Mouse (Mus musculus): ENCODE measurements around the gene Tulp1. TPM values are rescaled to one million over a fixed set of nuclear protein-coding genes. Genes with fewer than 3 reads are reported as not detected.

Gene Tulp1
- polyA plus RNA-seq, 1 experiment from 2014 or later: 1.4 TPM

DNA sequence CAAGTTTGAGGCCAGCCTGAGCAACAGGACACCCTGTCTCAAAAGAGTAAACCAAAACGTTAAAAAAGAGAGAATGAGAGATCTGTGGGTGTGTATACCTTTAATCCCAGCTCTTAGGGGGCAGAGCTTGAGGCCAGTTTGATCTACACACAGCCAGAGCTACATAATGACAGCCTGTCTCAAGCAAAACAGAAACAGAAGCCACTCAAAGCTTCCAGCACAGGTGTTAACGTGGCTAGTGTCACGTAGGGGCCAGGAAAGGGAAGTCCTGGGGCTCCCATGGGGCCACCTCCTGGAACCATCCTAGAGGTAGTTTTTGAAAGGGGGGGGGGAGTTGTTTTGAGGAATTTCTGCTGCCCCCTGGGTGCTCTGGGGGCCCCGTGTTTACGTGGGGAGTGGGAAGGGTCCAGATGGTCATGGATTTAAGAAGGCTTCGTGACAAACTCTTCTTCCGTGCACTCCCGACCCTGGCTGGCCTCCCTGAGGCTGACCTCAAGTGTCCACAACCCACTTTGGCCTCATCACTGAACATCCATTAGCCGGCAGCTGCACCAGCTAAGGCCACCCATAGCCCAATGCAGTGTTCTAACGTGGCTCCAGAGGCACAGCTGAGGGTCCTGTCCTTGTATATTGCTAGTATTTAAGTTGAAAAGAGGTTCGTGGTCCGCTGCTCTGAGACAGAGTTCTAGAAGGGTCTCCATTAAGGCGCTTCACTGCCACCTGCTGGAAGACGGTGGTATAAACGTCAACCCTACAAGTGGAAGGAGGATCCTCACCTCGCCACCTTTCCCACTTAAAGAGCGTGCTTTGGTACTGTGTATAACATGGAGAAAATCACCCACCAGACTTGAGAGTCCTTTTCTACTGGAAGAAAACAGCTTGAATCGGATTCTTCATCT is 56.5 kb downstream of the Tulp1 start:
- Histone ChIP-seq H3K27ac (ENCODE audit: low read depth, low read length) (no peak overlapping the region), H3K4me2 (replicated peaks; ENCODE audit: low read depth) (peak overlapping the region; percentile 45), H3K36me3 (ENCODE audit: control insufficient read depth, insufficient read depth) (no peaks in the 10 kb centered on the region; the same call in 1 of the 2 replicates), H3K4me3 (ENCODE audit: low read depth, low read length) (no peak overlapping the region), H3K9me3 (ENCODE audit: control insufficient read depth) (no peaks in the 10 kb centered on the region), H3K27me3 (replicated peaks; ENCODE audit: control insufficient read depth, insufficient read depth, low read length) (no peaks in the 10 kb centered on the region), H3K9ac (ENCODE audit: low read depth, low read length) (no peak overlapping the region), H3K4me1 (replicated peaks; ENCODE audit: control insufficient read depth, insufficient read depth, low read length) (no peaks in the 10 kb centered on the region; the same call in 1 of the 2 replicates)
- TF ChIP-seq CTCF (IDR thresholded peaks at IDR 0.05; ENCODE audit: low read depth): peak; percentile 96
- ATAC-seq: no peak
- WGBS: 15% methylated on average over 18 of the region's 18 CpGs

DNA sequence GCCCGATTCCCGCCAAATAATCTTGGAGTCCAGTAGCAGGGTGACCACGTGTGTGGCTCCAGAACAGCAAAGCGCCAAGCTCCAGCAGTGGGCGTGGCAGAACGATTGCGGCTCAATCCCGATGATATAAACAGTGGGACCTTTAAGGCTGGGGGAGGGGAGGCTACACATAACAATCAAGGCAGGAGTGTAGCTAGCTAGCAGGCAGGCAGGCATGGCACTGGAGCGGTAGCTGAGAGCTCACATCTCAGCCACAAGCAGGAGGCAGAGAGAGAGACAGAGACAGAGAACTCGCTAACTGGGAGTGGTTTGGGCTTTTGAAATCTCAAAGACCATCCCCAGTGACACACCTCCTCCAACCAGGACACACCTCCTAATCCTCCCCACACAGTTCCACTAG is 59.9 kb downstream of the Tulp1 start:
- no peaks in the 10 kb centered on the region; the same call in 1 of the 2 replicates for H3K36me3 ChIP-seq (ENCODE audit: control insufficient read depth, insufficient read depth)
- 41% methylated on average over 10 of the region's 10 CpGs for WGBS
- H3K4me2 ChIP-seq (replicated peaks; ENCODE audit: low read depth): no peak overlapping the region
- no peak overlapping the region for H3K4me3 ChIP-seq (ENCODE audit: low read depth, low read length)
- H3K27me3 ChIP-seq (replicated peaks; ENCODE audit: control insufficient read depth, insufficient read depth, low read length): no peaks in the 10 kb centered on the region
- ATAC-seq: no peak
- TF ChIP-seq CTCF (IDR thresholded peaks at IDR 0.05; ENCODE audit: low read depth): no peak
- no peaks in the 10 kb centered on the region; the same call in 1 of the 2 replicates for H3K4me1 ChIP-seq (replicated peaks; ENCODE audit: control insufficient read depth, insufficient read depth, low read length)
- no peaks in the 10 kb centered on the region for H3K9me3 ChIP-seq (ENCODE audit: control insufficient read depth)
- H3K9ac ChIP-seq (ENCODE audit: low read depth, low read length): no peak overlapping the region
- H3K27ac ChIP-seq (ENCODE audit: low read depth, low read length): no peak overlapping the region

Other genes starting within 250 kb of the Tulp1 start
- 0.57 and 0.60 TPM in 2 replicates for gene Scube3, start 223.1 kb downstream of the Tulp1 start, polyA plus RNA-seq (2015; fragmentation: Nextera tagmentation; extraction: Ambion mirVana)
- gene Zfp523, start 188.1 kb downstream of the Tulp1 start, polyA plus RNA-seq (2015; fragmentation: Nextera tagmentation; extraction: Ambion mirVana): 10.6 and 11.6 TPM in 2 replicates
- 1.7 TPM in 2 replicates for gene Def6, start 157.4 kb downstream of the Tulp1 start, polyA plus RNA-seq (2015; fragmentation: Nextera tagmentation; extraction: Ambion mirVana)
- gene Ppard, start 132.5 kb downstream of the Tulp1 start, polyA plus RNA-seq (2015; fragmentation: Nextera tagmentation; extraction: Ambion mirVana): 1.7 and 2.1 TPM in 2 replicates
- 10.3 and 11.0 TPM in 2 replicates for gene Fance, start 51.7 kb downstream of the Tulp1 start, polyA plus RNA-seq (2015; fragmentation: Nextera tagmentation; extraction: Ambion mirVana)
- gene Rpl10a, start 36.8 kb downstream of the Tulp1 start, polyA plus RNA-seq (2015; fragmentation: Nextera tagmentation; extraction: Ambion mirVana): 383 and 417 TPM in 2 replicates
- 5.8 and 6.2 TPM in 2 replicates for gene Tead3, start 14.4 kb downstream of the Tulp1 start, polyA plus RNA-seq (2015; fragmentation: Nextera tagmentation; extraction: Ambion mirVana)
- gene Fkbp5, start 152.3 kb upstream of the Tulp1 start, polyA plus RNA-seq (2015; fragmentation: Nextera tagmentation; extraction: Ambion mirVana): 9.7 and 10.1 TPM in 2 replicates
- not detected in 2 replicates for gene Armc12, start 165.6 kb upstream of the Tulp1 start, polyA plus RNA-seq (2015; fragmentation: Nextera tagmentation; extraction: Ambion mirVana)
- not detected in 2 replicates for gene Clpsl2, start 184.2 kb upstream of the Tulp1 start, polyA plus RNA-seq (2015; fragmentation: Nextera tagmentation; extraction: Ambion mirVana)
- 104 and 125 TPM in 2 replicates for gene Clps, start 195.5 kb upstream of the Tulp1 start, polyA plus RNA-seq (2015; fragmentation: Nextera tagmentation; extraction: Ambion mirVana)
- gene Lhfpl5, start 210.4 kb upstream of the Tulp1 start, polyA plus RNA-seq (2015; fragmentation: Nextera tagmentation; extraction: Ambion mirVana): 0.90 and 1.3 TPM in 2 replicates